Mouse (Mus musculus) lung, embryonic 16.5 days (tissue): ENCODE results near the gene Prkcq. TPM values are rescaled to one million over a fixed set of nuclear protein-coding genes. Genes with fewer than 3 reads are reported as not detected.
A peak's percentile ranks its signal among the peaks of the same experiment; 100 is the strongest.

ENCODE experiments used
- ATAC-seq: fragments of 200-750 bp; cut with Nextera tagmentation; 2 replicates; pipeline ENCODE4 v1.8.0; 2017; ENCODE audit warnings: low read depth, mild to moderate bottlenecking, moderate library complexity
- H3K27ac ChIP-seq: fragments of 300-500 bp; sonication (generic); 2 replicates; pipeline ENCODE4 v1.5.1; 2014; ENCODE audit warnings: mild to moderate bottlenecking, control low read depth, low read length
- H3K27me3 ChIP-seq: fragments of 300-500 bp; sonication (generic); 2 replicates; pipeline ENCODE4 v1.6.1; 2014; ENCODE audit warnings: low read depth, low read length, mixed read lengths; ENCODE audit not compliant: control insufficient read depth, insufficient read depth
- H3K36me3 ChIP-seq: fragments of 300-500 bp; sonication (generic); 2 replicates; pipeline ENCODE4 v1.6.1; 2014; ENCODE audit warnings: low read length; ENCODE audit not compliant: control insufficient read depth, insufficient read depth
- H3K4me1 ChIP-seq: fragments of 300-500 bp; sonication (generic); replicated peaks from 2 replicates; pipeline ENCODE4 v1.6.1; 2014; ENCODE audit warnings: low read length, mixed read lengths; ENCODE audit not compliant: control insufficient read depth, insufficient read depth
- H3K4me2 ChIP-seq: fragments of 300-500 bp; sonication (generic); 2 replicates; pipeline ENCODE4 v1.6.1; 2014; ENCODE audit warnings: low read depth, low read length, control low read depth
- H3K4me3 ChIP-seq: fragments of 300-500 bp; sonication (generic); 2 replicates; pipeline ENCODE4 v1.5.1; 2014; ENCODE audit warnings: mild to moderate bottlenecking, low read length, control low read depth
- H3K9ac ChIP-seq: fragments of 300-500 bp; sonication (generic); 2 replicates; pipeline ENCODE4 v1.6.1; 2014; ENCODE audit warnings: low read length, control low read depth
- H3K9me3 ChIP-seq: fragments of 300-500 bp; sonication (generic); 2 replicates; pipeline ENCODE4 v1.6.1; 2016; ENCODE audit warnings: low read length; ENCODE audit not compliant: control insufficient read depth
- WGBS: fragments of 180-500 bp; shearing (Covaris S2); extraction: QIAGEN DNeasy Blood & Tissue Kit; methylation state at CpG from one replicate; pipeline ENCODE4 v1.1.7; 2014; 5-methylcytosine and 5-hydroxymethylcytosine counted together
- polyA plus RNA-seq: library from polyadenylated mRNA; unstranded; fragments of >200 nt; fragmentation: Nextera tagmentation; extraction: Ambion mirVana; gene quantifications from 2 replicates; pipeline ENCODE4 v1.2.1, GENCODE M21; 2015

Prkcq gene
- polyA plus RNA-seq: 2.4 and 2.8 TPM in 2 replicates

- peak within 1 kb of the TSS; percentile 56 for H3K4me3 ChIP-seq
- no peaks in the 10 kb centered on the region for H3K9me3 ChIP-seq
- H3K4me2 ChIP-seq: peak within 1 kb of the TSS; percentile 93
- WGBS: 2% methylated on average over 51 of the region's 51 CpGs
- H3K4me1 ChIP-seq: peaks cover 5% of the 10 kb centered on the region
- no peaks in the 10 kb centered on the region for H3K36me3 ChIP-seq
- H3K27me3 ChIP-seq: peaks cover 8% of the 10 kb centered on the region; the same call in 1 of the 2 replicates
- ATAC-seq: peak; percentile 91
- peak within 1 kb of the TSS; percentile 58 for H3K9ac ChIP-seq
- H3K27ac ChIP-seq: no peak within 1 kb of the TSS
Measured at GRCm38 (mm10) chr2:11171754-11172501, at the start of gene Prkcq. Gene Prkcq, plus strand, starts transcription at chr2:11172108.

GRCm38 (mm10) chr2:11130881-11131280 is 41.0 kb upstream of the Prkcq start:
- Histone ChIP-seq H3K4me3 (no peak overlapping the region), H3K4me1 (no peaks in the 10 kb centered on the region), H3K36me3 (no peaks in the 10 kb centered on the region), H3K27me3 (no peaks in the 10 kb centered on the region), H3K27ac (no peak overlapping the region), H3K9me3 (no peaks in the 10 kb centered on the region), H3K9ac (no peak overlapping the region), H3K4me2 (no peak overlapping the region)
- 82% methylated on average over 12 of the region's 12 CpGs for WGBS
- ATAC-seq: no peak

- no peak overlapping the region for H3K4me3 ChIP-seq
- no peak overlapping the region for H3K27ac ChIP-seq
- H3K9me3 ChIP-seq: no peaks in the 10 kb centered on the region
- H3K4me2 ChIP-seq: no peak overlapping the region
- WGBS: 52% methylated on average over 6 of the region's 6 CpGs
- H3K9ac ChIP-seq: no peak overlapping the region
- H3K4me1 ChIP-seq: no peaks in the 10 kb centered on the region
- H3K36me3 ChIP-seq: no peaks in the 10 kb centered on the region
- ATAC-seq: no peak
- H3K27me3 ChIP-seq: no peaks in the 10 kb centered on the region
Measured at GRCm38 (mm10) chr2:11135718-11136117, 36.2 kb upstream of the Prkcq start.

- no peaks in the 10 kb centered on the region for H3K36me3 ChIP-seq
- ATAC-seq: no peak
- H3K27me3 ChIP-seq: no peaks in the 10 kb centered on the region
- H3K27ac ChIP-seq: no peak overlapping the region
- H3K4me1 ChIP-seq: no peaks in the 10 kb centered on the region
- no peak overlapping the region for H3K4me3 ChIP-seq
- no peak overlapping the region for H3K4me2 ChIP-seq
- H3K9me3 ChIP-seq: no peaks in the 10 kb centered on the region
- no peak overlapping the region for H3K9ac ChIP-seq
- WGBS: 94% methylated on average over 6 of the region's 6 CpGs
Measured at GRCm38 (mm10) chr2:11138076-11138475, 33.8 kb upstream of the Prkcq start.

GRCm38 (mm10) chr2:11139518-11140152 is 32.3 kb upstream of the Prkcq start:
- ATAC-seq: no peak
- no peaks in the 10 kb centered on the region for H3K9me3 ChIP-seq
- no peak overlapping the region for H3K27ac ChIP-seq
- no peak overlapping the region for H3K4me2 ChIP-seq
- 74% methylated on average over 1 of the region's 1 CpGs for WGBS
- H3K27me3 ChIP-seq: no peaks in the 10 kb centered on the region
- H3K9ac ChIP-seq: no peak overlapping the region
- H3K4me1 ChIP-seq: no peaks in the 10 kb centered on the region
- no peaks in the 10 kb centered on the region for H3K36me3 ChIP-seq
- no peak overlapping the region for H3K4me3 ChIP-seq

GRCm38 (mm10) chr2:11140385-11140784 is 31.5 kb upstream of the Prkcq start:
- 88% methylated on average over 3 of the region's 3 CpGs for WGBS

GRCm38 (mm10) chr2:11149091-11149490 is 22.8 kb upstream of the Prkcq start:
- ATAC-seq: no peak
- 84% methylated on average over 4 of the region's 4 CpGs for WGBS
- H3K4me3 ChIP-seq: no peak overlapping the region
- no peaks in the 10 kb centered on the region for H3K27me3 ChIP-seq
- no peak overlapping the region for H3K4me2 ChIP-seq
- no peak overlapping the region for H3K9ac ChIP-seq
- H3K4me1 ChIP-seq: no peaks in the 10 kb centered on the region
- no peaks in the 10 kb centered on the region for H3K36me3 ChIP-seq
- no peaks in the 10 kb centered on the region for H3K9me3 ChIP-seq
- no peak overlapping the region for H3K27ac ChIP-seq

More at GRCm38 (mm10) chr2:11140385-11140784, 31.5 kb upstream of the Prkcq start:
- Histone ChIP-seq H3K9me3 (no peaks in the 10 kb centered on the region), H3K9ac (no peak overlapping the region), H3K4me1 (no peaks in the 10 kb centered on the region), H3K27ac (no peak overlapping the region), H3K36me3 (no peaks in the 10 kb centered on the region), H3K4me3 (no peak overlapping the region), H3K27me3 (no peaks in the 10 kb centered on the region), H3K4me2 (no peak overlapping the region)
- ATAC-seq: no peak

- H3K9ac ChIP-seq: no peak overlapping the region
- no peak for ATAC-seq
- no peaks in the 10 kb centered on the region for H3K36me3 ChIP-seq
- no peaks in the 10 kb centered on the region for H3K27me3 ChIP-seq
- no peak overlapping the region for H3K27ac ChIP-seq
- H3K4me3 ChIP-seq: no peak overlapping the region
- no peak overlapping the region for H3K4me2 ChIP-seq
- 51% methylated on average over 7 of the region's 7 CpGs for WGBS
- no peaks in the 10 kb centered on the region for H3K9me3 ChIP-seq
- no peaks in the 10 kb centered on the region for H3K4me1 ChIP-seq
Measured at GRCm38 (mm10) chr2:11150975-11151374, 20.9 kb upstream of the Prkcq start.

GRCm38 (mm10) chr2:11151655-11152323 is 20.1 kb upstream of the Prkcq start:
- no peak overlapping the region for H3K4me3 ChIP-seq
- no peak overlapping the region for H3K27ac ChIP-seq
- 76% methylated on average over 6 of the region's 6 CpGs for WGBS
- H3K4me2 ChIP-seq: no peak overlapping the region
- no peaks in the 10 kb centered on the region for H3K9me3 ChIP-seq
- H3K9ac ChIP-seq: no peak overlapping the region
- ATAC-seq: no peak
- H3K27me3 ChIP-seq: no peaks in the 10 kb centered on the region
- no peaks in the 10 kb centered on the region for H3K4me1 ChIP-seq
- H3K36me3 ChIP-seq: no peaks in the 10 kb centered on the region
